Mouse (Mus musculus) liver, embryonic 16.5 days (tissue): ENCODE measurements around the gene Pdgfra. TPM values are rescaled to one million over a fixed set of nuclear protein-coding genes. Genes with fewer than 3 reads are reported as not detected.

Experiments
- ATAC-seq: fragments of 200-750 bp; cut with Nextera tagmentation; 2 replicates; pipeline ENCODE4 v1.8.0; 2017; ENCODE audit warnings: low read depth, mild to moderate bottlenecking, moderate number of reproducible peaks, moderate library complexity
- H3K27ac ChIP-seq: fragments of 300-500 bp; sonication (generic); 2 replicates; pipeline ENCODE4 v1.5.1; 2014; ENCODE audit warnings: mild to moderate bottlenecking, low read length
- H3K27me3 ChIP-seq: fragments of 300-500 bp; sonication (generic); 2 replicates; pipeline ENCODE4 v1.6.1; 2014; ENCODE audit warnings: low read depth, low read length, mixed read lengths; ENCODE audit not compliant: control insufficient read depth, insufficient read depth
- H3K36me3 ChIP-seq: fragments of 300-500 bp; sonication (generic); 2 replicates; pipeline ENCODE4 v1.6.1; 2014; ENCODE audit warnings: mild to moderate bottlenecking; ENCODE audit not compliant: control insufficient read depth, insufficient read depth
- H3K4me1 ChIP-seq: fragments of 300-500 bp; sonication (generic); 2 replicates; pipeline ENCODE4 v1.6.1; 2014; ENCODE audit warnings: low read depth, low read length, mixed read lengths; ENCODE audit not compliant: control insufficient read depth
- H3K4me2 ChIP-seq: fragments of 300-500 bp; sonication (generic); 2 replicates; pipeline ENCODE4 v1.6.1; 2014; ENCODE audit warnings: low read depth, low read length, mixed read lengths
- H3K4me3 ChIP-seq: fragments of 300-500 bp; sonication (generic); 2 replicates; pipeline ENCODE4 v1.5.1; 2014; ENCODE audit warnings: low read depth, mild to moderate bottlenecking, low read length
- H3K9ac ChIP-seq: fragments of 300-500 bp; sonication (generic); 2 replicates; pipeline ENCODE4 v1.6.1; 2014; ENCODE audit warnings: low read depth, low read length
- H3K9me3 ChIP-seq: fragments of 300-500 bp; sonication (generic); replicated peaks from 2 replicates; pipeline ENCODE4 v1.6.1; 2016; ENCODE audit warnings: low read length; ENCODE audit not compliant: control insufficient read depth
- WGBS: fragments of 180-500 bp; shearing (Covaris S2); extraction: QIAGEN DNeasy Blood & Tissue Kit; methylation state at CpG from one replicate; pipeline ENCODE4 v1.1.7; 2014; ENCODE audit not compliant: insufficient replicate concordance; 5-methylcytosine and 5-hydroxymethylcytosine counted together
- polyA plus RNA-seq: library from polyadenylated mRNA; unstranded; fragments of >200 nt; fragmentation: Nextera tagmentation; extraction: Ambion mirVana; gene quantifications from 2 replicates; pipeline ENCODE4 v1.2.1, GENCODE M21; 2015

Gene Pdgfra
- polyA plus RNA-seq, 1 experiment from 2014 or later: 1.7 TPM

DNA sequence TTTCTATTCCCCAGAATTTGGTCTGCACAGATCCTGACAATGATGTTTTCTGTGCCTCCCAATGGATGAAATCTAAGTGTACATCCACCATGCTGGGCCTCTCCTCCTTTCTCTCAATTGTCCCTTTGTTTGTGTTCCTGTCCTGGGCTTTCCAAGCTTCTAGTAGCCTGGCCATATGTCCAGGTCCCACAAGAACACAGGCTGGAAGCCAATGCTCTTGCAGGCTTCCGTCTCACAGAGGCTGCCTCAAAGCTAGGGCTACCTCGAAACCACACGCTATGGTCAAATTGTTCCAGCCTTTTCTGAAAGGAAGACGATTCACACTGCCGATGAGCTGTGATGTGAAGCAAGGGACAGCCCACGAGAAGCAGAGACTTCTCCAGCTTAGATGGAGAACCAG lies 9.5 kb downstream of the Pdgfra start:
- peaks cover 4% of the 10 kb centered on the region for H3K27me3 ChIP-seq
- no peaks in the 10 kb centered on the region for H3K36me3 ChIP-seq
- ATAC-seq: no peak
- H3K9ac ChIP-seq: no peak overlapping the region
- no peaks in the 10 kb centered on the region; the same call in 1 of the 2 replicates for H3K4me1 ChIP-seq
- no peak overlapping the region for H3K4me3 ChIP-seq
- no peak overlapping the region for H3K27ac ChIP-seq
- WGBS: 66% methylated on average over 6 of the region's 6 CpGs
- H3K9me3 ChIP-seq: no peaks in the 10 kb centered on the region
- no peak overlapping the region for H3K4me2 ChIP-seq

DNA sequence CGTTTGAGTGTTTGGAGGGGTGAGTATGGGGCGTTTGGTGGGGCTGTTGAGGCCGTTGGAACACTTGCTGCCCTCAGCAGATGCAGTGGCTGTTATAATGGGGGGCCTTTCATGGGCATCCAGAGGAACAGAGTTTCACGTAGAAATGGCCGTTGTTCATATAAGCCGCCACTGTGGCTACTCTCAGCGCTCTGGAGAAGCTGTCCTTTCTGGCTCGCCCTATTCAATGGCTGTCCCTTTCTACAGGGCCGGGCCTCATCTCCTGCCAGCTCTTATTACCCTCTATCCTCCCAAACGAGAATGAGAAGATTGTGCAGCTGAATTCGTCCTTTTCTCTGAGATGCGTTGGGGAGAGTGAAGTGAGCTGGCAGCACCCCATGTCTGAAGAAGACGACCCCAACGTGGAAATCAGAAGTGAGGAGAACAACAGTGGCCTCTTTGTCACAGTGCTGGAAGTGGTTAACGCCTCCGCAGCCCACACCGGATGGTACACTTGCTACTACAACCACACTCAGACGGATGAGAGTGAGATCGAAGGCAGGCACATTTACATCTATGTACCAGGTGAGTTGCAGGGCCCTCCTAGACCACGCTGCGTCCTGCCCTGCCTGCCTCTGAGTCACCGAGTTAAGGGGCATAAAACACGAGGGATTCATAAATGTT lies 11.3 kb downstream of the Pdgfra start:
- no peak overlapping the region for H3K4me2 ChIP-seq
- no peak overlapping the region for H3K4me3 ChIP-seq
- H3K36me3 ChIP-seq: no peaks in the 10 kb centered on the region
- no peak overlapping the region for H3K27ac ChIP-seq
- H3K27me3 ChIP-seq: no peaks in the 10 kb centered on the region
- WGBS: 74% methylated on average over 23 of the region's 23 CpGs
- H3K9me3 ChIP-seq: no peaks in the 10 kb centered on the region
- no peaks in the 10 kb centered on the region for H3K4me1 ChIP-seq
- H3K9ac ChIP-seq: no peak overlapping the region
- no peak for ATAC-seq

DNA sequence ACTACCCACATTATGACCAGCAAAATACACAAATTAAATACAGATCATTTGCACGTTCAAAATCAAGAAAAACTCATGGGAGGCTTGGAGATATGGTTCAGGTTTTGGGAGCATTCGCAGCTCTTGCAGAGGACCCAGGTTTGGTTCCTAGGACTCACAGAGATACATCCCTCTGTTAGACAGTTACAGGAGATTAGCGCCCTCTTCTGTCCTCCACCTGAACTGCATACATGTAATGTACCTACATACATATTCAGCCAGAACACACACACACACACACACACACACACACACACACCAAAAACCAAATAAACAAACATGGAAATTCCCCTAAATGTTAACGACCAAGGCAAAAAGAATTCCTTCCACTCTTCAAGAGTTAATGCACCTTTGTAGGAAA lies 12.6 kb downstream of the Pdgfra start:
- Histone ChIP-seq H3K36me3 (no peaks in the 10 kb centered on the region), H3K9ac (no peak overlapping the region), H3K27ac (no peak overlapping the region), H3K27me3 (no peaks in the 10 kb centered on the region), H3K4me1 (no peaks in the 10 kb centered on the region), H3K4me3 (no peak overlapping the region), H3K9me3 (no peaks in the 10 kb centered on the region), H3K4me2 (no peak overlapping the region)
- no peak for ATAC-seq
- whole genome bisulfite sequencing: 58% methylated on average over 4 of the region's 4 CpGs

DNA sequence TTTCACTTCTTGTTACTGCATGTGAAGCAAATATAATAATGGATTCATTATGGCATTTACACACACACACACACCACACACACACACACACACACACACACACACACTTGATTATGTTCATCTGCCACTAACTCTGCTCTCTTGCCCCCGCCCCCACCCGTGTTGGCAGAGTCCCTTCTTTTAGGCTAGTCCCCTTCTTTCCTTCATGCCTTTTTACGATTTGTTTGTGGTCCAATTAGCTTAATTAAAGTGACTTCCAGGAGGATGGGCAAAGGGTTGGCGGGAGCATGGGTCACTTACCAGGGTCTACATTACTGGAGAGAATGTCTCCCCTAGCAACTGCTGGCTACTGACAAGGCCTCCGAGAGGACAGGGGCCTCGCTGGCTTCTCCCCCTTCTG lies 17.7 kb downstream of the Pdgfra start:
- no peak for ATAC-seq

DNA sequence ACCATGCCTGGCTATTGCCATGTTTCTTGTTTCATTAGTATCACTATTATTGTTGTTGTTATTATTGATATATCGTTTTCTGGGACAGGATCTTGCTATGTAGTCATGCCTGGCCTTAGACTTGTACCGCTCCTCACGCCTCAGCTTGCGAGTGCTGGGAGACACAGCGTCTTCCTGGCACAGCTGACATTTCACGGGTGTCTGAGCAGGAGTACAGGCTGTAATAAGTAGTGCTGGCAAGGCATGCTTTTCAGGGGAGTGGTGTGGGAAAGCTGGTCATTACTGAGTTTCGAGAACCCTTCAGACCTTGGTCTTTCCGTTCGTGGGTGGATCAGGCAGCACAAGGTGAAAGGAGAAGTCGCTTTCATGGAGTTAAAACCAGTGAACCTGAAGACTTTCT lies 19.8 kb downstream of the Pdgfra start:
- H3K4me2 ChIP-seq: no peak overlapping the region
- no peaks in the 10 kb centered on the region for H3K27me3 ChIP-seq
- H3K4me1 ChIP-seq: no peaks in the 10 kb centered on the region
- ATAC-seq: no peak
- H3K27ac ChIP-seq: no peak overlapping the region
- H3K9me3 ChIP-seq: no peaks in the 10 kb centered on the region
- 73% methylated on average over 10 of the region's 10 CpGs for WGBS
- no peaks in the 10 kb centered on the region for H3K36me3 ChIP-seq
- no peak overlapping the region for H3K9ac ChIP-seq
- no peak overlapping the region for H3K4me3 ChIP-seq

More for the DNA sequence above, 17.7 kb downstream of the Pdgfra start:
- no peak overlapping the region for H3K9ac ChIP-seq
- H3K27me3 ChIP-seq: no peaks in the 10 kb centered on the region
- no peak overlapping the region for H3K4me2 ChIP-seq
- no peaks in the 10 kb centered on the region for H3K36me3 ChIP-seq
- H3K9me3 ChIP-seq: no peaks in the 10 kb centered on the region
- 67% methylated on average over 6 of the region's 6 CpGs for WGBS
- no peak overlapping the region for H3K4me3 ChIP-seq
- no peaks in the 10 kb centered on the region for H3K4me1 ChIP-seq
- no peak overlapping the region for H3K27ac ChIP-seq

DNA sequence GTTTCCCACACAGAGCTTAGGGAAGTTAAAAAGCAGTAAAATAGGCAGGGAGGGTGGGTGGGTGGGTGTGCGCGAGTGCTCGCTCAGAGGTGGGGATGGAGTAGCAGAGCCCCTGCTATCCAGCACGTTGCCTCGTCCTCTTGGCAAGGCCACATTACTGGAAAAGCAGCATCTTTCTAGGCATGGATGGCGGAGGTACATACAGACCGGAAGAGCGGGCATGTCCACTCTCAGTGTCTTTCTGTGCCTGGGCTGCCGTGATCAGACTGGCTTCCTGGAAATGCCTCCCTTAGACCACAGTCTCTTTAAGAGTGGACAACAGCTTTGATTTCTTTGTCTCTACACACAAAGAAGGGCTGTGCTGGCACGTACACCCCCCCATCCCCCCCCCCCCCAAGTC lies 27.2 kb downstream of the Pdgfra start:
- Histone ChIP-seq H3K4me2 (no peak overlapping the region), H3K4me3 (no peak overlapping the region), H3K4me1 (no peaks in the 10 kb centered on the region), H3K27me3 (no peaks in the 10 kb centered on the region), H3K9me3 (no peaks in the 10 kb centered on the region), H3K27ac (no peak overlapping the region), H3K9ac (no peak overlapping the region), H3K36me3 (no peaks in the 10 kb centered on the region)
- 78% methylated on average over 10 of the region's 10 CpGs for WGBS
- no peak for ATAC-seq

DNA sequence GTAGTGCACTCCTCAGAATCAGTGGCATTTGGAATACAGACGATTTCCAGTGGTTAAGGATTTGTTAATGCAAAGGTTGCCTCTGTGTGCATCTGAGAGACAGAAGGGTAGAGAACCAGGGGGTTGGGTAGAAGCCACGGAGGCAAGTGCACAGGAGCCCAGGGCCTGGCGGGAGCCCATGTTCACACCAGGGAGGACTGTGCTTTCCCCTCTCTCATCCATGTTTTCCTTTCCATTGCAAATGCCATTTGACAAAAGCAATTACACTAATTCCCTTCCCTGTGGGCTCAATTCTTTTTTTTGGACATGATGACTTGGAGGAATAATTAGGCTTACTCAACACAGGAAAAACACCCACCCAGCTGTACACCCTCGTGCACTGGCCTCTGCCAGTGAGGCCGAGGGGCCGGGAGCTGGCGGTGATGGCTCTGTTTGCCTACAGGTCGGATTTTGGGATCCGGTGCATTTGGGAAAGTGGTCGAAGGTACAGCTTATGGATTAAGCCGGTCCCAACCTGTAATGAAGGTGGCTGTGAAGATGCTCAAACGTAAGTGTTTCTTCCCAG lies 27.7 kb downstream of the Pdgfra start:
- Histone ChIP-seq H3K9me3 (no peaks in the 10 kb centered on the region), H3K27me3 (no peaks in the 10 kb centered on the region), H3K36me3 (no peaks in the 10 kb centered on the region), H3K4me3 (no peak overlapping the region), H3K9ac (no peak overlapping the region), H3K4me2 (no peak overlapping the region), H3K27ac (no peak overlapping the region), H3K4me1 (no peaks in the 10 kb centered on the region)
- ATAC-seq: no peak
- WGBS: 67% methylated on average over 12 of the region's 12 CpGs

DNA sequence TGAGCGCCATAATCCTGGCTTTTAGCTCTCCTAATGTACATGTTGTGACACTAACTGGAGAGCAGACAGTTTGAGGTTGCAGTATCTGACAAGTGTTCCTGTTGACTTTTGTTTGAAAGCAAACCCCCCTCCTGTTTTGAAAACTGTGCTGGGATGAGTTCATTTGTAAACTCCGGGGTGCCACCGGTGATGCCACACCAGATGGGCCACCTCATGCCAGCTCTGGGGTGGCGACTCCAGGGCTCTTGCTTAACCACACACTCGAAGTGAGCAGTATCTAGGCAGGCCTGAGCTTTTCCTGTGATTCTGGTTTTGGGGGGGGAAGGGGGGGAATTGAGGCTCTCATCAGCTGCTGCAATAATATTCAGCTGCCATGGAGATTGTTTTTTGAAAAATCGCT lies 31.6 kb downstream of the Pdgfra start:
- ATAC-seq: no peak
- Histone ChIP-seq H3K4me2 (no peak overlapping the region), H3K27ac (no peak overlapping the region), H3K4me1 (no peaks in the 10 kb centered on the region), H3K9me3 (no peaks in the 10 kb centered on the region), H3K27me3 (no peaks in the 10 kb centered on the region), H3K4me3 (no peak overlapping the region), H3K9ac (no peak overlapping the region), H3K36me3 (no peaks in the 10 kb centered on the region)
- 54% methylated on average over 6 of the region's 6 CpGs for WGBS

DNA sequence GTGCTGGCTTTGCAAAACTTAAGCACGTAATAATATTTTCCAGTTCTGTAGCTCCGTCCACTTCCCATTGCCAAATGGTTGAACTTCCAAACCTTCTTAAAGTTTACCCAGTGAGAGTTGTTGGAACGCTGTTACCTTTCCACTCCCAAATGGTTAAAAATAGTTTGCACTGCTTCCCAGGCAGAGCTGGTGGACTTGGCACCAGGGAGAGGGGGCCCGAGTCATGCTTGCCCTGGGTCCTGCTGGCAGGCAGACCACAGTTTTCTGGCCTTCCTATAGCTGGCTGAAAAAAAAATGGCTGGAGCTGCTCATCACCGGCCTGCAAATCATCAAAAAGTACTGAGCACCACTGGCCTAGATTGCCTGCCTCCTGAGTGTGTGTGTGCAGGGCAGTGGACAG lies 32.0 kb downstream of the Pdgfra start:
- no peak overlapping the region for H3K4me2 ChIP-seq
- H3K9me3 ChIP-seq: no peaks in the 10 kb centered on the region
- whole genome bisulfite sequencing: 68% methylated on average over 5 of the region's 5 CpGs
- no peak overlapping the region for H3K9ac ChIP-seq
- H3K4me3 ChIP-seq: no peak overlapping the region
- H3K4me1 ChIP-seq: no peaks in the 10 kb centered on the region
- H3K36me3 ChIP-seq: no peaks in the 10 kb centered on the region
- no peak overlapping the region for H3K27ac ChIP-seq
- no peaks in the 10 kb centered on the region for H3K27me3 ChIP-seq
- no peak for ATAC-seq
